Mouse (Mus musculus): ENCODE measurements around the gene Pld2. TPM values are rescaled to one million over a fixed set of nuclear protein-coding genes. Genes with fewer than 3 reads are reported as not detected.

The Pld2 gene
- total RNA-seq, 1 experiment = 4.4 TPM

DNA sequence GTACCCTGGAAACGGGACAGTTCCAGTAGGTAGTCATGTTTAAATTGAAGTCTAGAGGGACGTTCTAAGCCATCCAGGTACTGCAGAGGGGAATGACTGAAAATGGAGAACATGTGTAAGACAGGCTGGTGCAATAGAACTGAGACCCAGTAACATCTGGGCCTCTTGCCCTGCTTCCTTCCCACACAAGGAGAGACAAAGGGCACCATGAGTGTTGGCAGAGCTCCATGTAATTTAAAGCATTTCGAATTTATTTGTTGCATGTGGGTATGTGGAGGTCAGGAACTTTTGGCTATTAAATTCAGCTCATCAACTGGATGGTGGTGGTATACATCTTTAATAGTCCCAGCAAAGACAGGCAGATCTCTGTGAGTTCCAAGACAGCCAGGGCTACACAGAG, 42.3 kb downstream of the Pld2 start:
- DNase-seq (ENCODE audit: low read depth, low spot score) = no peak
- H3K4me3 ChIP-seq (ENCODE audit: insufficient read depth in 1 of 2, low read depth in 1 of 2, low read length in 2 of 2, poor library complexity in 1 of 2, severe bottlenecking in 1 of 2) = no peak overlapping the region
- H3K9me3 ChIP-seq (ENCODE audit: control insufficient read depth, insufficient read depth, low read depth, low read length) = no peaks in the 10 kb centered on the region
- in situ Hi-C loops (cut with MboI; ENCODE audit: low sequenced_read_pairs in 2 of 2, unreplicated experiment in 2 of 2) = no loop called here
- TF ChIP-seq ZC3H11A (IDR thresholded peaks at IDR 0.05; ENCODE audit: borderline replicate concordance, low read depth, low read length) = no peak
- no peak for TF ChIP-seq CHD2 (IDR thresholded peaks at IDR 0.05; ENCODE audit: low read depth, low read length)
- no peak for TF ChIP-seq ZNF384 (IDR thresholded peaks at IDR 0.05; ENCODE audit: low read depth, low read length)
- no peak for TF ChIP-seq HCFC1 (IDR thresholded peaks at IDR 0.05; ENCODE audit: borderline replicate concordance, insufficient read depth, low read length)
- TF ChIP-seq MAFK (IDR thresholded peaks at IDR 0.05; ENCODE audit: insufficient read depth, low read depth, low read length) = no peak
- no peak overlapping the region for H3K27ac ChIP-seq (ENCODE audit: insufficient read depth, low read depth, low read length, poor library complexity, severe bottlenecking)
- peaks cover 7 to 23% of the 10 kb centered on the region in 2 experiments for H3K4me1 ChIP-seq (ENCODE audit: control insufficient read depth in 2 of 2, insufficient read depth in 2 of 2, low read length in 2 of 2, poor library complexity in 1 of 2)
- no peak overlapping the region for H3K9ac ChIP-seq (ENCODE audit: insufficient read depth, low read depth, low read length, poor library complexity, severe bottlenecking)
- H3K36me3 ChIP-seq (ENCODE audit: control insufficient read depth, insufficient read depth, low read length, poor library complexity, severe bottlenecking) = peaks cover 3% of the 10 kb centered on the region; the same call in 1 of the 2 replicates

GRCm38 (mm10) chr11:70583022-70583714, 43.3 kb downstream of the Pld2 start:
- H3K27ac ChIP-seq (ENCODE audit: insufficient read depth, low read depth, low read length, poor library complexity, severe bottlenecking) = no peak overlapping the region
- in situ Hi-C loops (cut with MboI; ENCODE audit: low sequenced_read_pairs in 2 of 2, unreplicated experiment in 2 of 2) = no loop called here
- no peak for TF ChIP-seq ZC3H11A (IDR thresholded peaks at IDR 0.05; ENCODE audit: borderline replicate concordance, low read depth, low read length)
- no peak for TF ChIP-seq ZNF384 (IDR thresholded peaks at IDR 0.05; ENCODE audit: low read depth, low read length)
- no peak for TF ChIP-seq HCFC1 (IDR thresholded peaks at IDR 0.05; ENCODE audit: borderline replicate concordance, insufficient read depth, low read length)
- no peak for TF ChIP-seq MAFK (IDR thresholded peaks at IDR 0.05; ENCODE audit: insufficient read depth, low read depth, low read length)
- TF ChIP-seq CHD2 (IDR thresholded peaks at IDR 0.05; ENCODE audit: low read depth, low read length) = no peak
- no peaks in the 10 kb centered on the region for H3K9me3 ChIP-seq (ENCODE audit: control insufficient read depth, insufficient read depth, low read depth, low read length)
- H3K4me1 ChIP-seq (ENCODE audit: control insufficient read depth in 2 of 2, insufficient read depth in 2 of 2, low read length in 2 of 2, poor library complexity in 1 of 2) = peaks cover 0 to 22% of the 10 kb centered on the region in 2 experiments; a peak in 3 of 4 replicates
- peaks cover 3% of the 10 kb centered on the region; the same call in 1 of the 2 replicates for H3K36me3 ChIP-seq (ENCODE audit: control insufficient read depth, insufficient read depth, low read length, poor library complexity, severe bottlenecking)
- no peak overlapping the region for H3K9ac ChIP-seq (ENCODE audit: insufficient read depth, low read depth, low read length, poor library complexity, severe bottlenecking)
- no peak for DNase-seq (ENCODE audit: low read depth, low spot score)
- no peak overlapping the region for H3K4me3 ChIP-seq (ENCODE audit: insufficient read depth in 1 of 2, low read depth in 1 of 2, low read length in 2 of 2, poor library complexity in 1 of 2, severe bottlenecking in 1 of 2)

DNA sequence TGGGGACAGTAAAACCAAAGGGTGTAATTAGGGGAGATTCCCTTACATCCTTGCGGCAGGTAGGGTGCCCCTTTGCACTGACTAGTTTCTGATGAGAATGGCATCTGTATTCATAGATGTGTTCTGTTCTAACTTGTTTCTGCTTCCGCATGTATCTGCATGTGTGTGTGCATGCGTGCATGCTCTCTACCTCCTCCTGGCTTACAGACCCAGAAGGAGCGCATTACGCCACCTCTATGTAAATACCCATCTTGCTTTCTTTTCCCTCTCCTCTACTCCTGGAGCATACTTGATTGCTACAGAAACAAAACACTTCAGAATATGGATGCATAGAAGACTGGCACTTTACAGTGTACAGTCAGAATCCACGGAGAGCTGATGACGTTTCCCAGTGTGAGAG, 43.9 kb downstream of the Pld2 start:
- Histone ChIP-seq H3K4me3 (ENCODE audit: insufficient read depth in 1 of 2, low read depth in 1 of 2, low read length in 2 of 2, poor library complexity in 1 of 2, severe bottlenecking in 1 of 2) (no peak overlapping the region), H3K27ac (ENCODE audit: insufficient read depth, low read depth, low read length, poor library complexity, severe bottlenecking) (no peak overlapping the region), H3K4me1 (ENCODE audit: control insufficient read depth in 2 of 2, insufficient read depth in 2 of 2, low read length in 2 of 2, poor library complexity in 1 of 2) (peaks cover 0 to 18% of the 10 kb centered on the region in 2 experiments; a peak in 3 of 4 replicates), H3K9ac (ENCODE audit: insufficient read depth, low read depth, low read length, poor library complexity, severe bottlenecking) (no peak overlapping the region), H3K36me3 (ENCODE audit: control insufficient read depth, insufficient read depth, low read length, poor library complexity, severe bottlenecking) (peaks cover 3% of the 10 kb centered on the region; the same call in 1 of the 2 replicates), H3K9me3 (ENCODE audit: control insufficient read depth, insufficient read depth, low read depth, low read length) (no peaks in the 10 kb centered on the region)
- no peak for DNase-seq (ENCODE audit: low read depth, low spot score)
- TF ChIP-seq ZC3H11A (IDR thresholded peaks at IDR 0.05; ENCODE audit: borderline replicate concordance, low read depth, low read length) = no peak
- TF ChIP-seq MAFK (IDR thresholded peaks at IDR 0.05; ENCODE audit: insufficient read depth, low read depth, low read length) = no peak
- TF ChIP-seq CHD2 (IDR thresholded peaks at IDR 0.05; ENCODE audit: low read depth, low read length) = no peak
- no peak for TF ChIP-seq HCFC1 (IDR thresholded peaks at IDR 0.05; ENCODE audit: borderline replicate concordance, insufficient read depth, low read length)
- TF ChIP-seq ZNF384 (IDR thresholded peaks at IDR 0.05; ENCODE audit: low read depth, low read length) = no peak
- in situ Hi-C loops (cut with MboI; ENCODE audit: low sequenced_read_pairs in 2 of 2, unreplicated experiment in 2 of 2) = no loop called here

- H3K4me3 ChIP-seq (ENCODE audit: insufficient read depth in 1 of 2, low read depth in 1 of 2, low read length in 2 of 2, poor library complexity in 1 of 2, severe bottlenecking in 1 of 2) = peak overlapping the region in 1 of 2 experiments; percentile 22; a peak in 1 of 4 replicates
- peak overlapping the region; percentile 12; the same call in 1 of the 2 replicates for H3K9ac ChIP-seq (ENCODE audit: insufficient read depth, low read depth, low read length, poor library complexity, severe bottlenecking)
- no peak for DNase-seq (ENCODE audit: low read depth, low spot score)
- no peak for TF ChIP-seq ZC3H11A (IDR thresholded peaks at IDR 0.05; ENCODE audit: borderline replicate concordance, low read depth, low read length)
- no peak for TF ChIP-seq CHD2 (IDR thresholded peaks at IDR 0.05; ENCODE audit: low read depth, low read length)
- H3K4me1 ChIP-seq (ENCODE audit: control insufficient read depth in 2 of 2, insufficient read depth in 2 of 2, low read length in 2 of 2, poor library complexity in 1 of 2) = peaks cover 0 to 5% of the 10 kb centered on the region in 2 experiments; a peak in 1 of 4 replicates
- no peaks in the 10 kb centered on the region for H3K9me3 ChIP-seq (ENCODE audit: control insufficient read depth, insufficient read depth, low read depth, low read length)
- H3K27ac ChIP-seq (ENCODE audit: insufficient read depth, low read depth, low read length, poor library complexity, severe bottlenecking) = no peak overlapping the region
- in situ Hi-C loops (cut with MboI; ENCODE audit: low sequenced_read_pairs in 2 of 2, unreplicated experiment in 2 of 2) = no loop called here
- no peaks in the 10 kb centered on the region for H3K36me3 ChIP-seq (ENCODE audit: control insufficient read depth, insufficient read depth, low read length, poor library complexity, severe bottlenecking)
Observed at GRCm38 (mm10) chr11:70585457-70585856, 45.6 kb downstream of the Pld2 start.

All from ES-E14 (cell line).